Mouse (Mus musculus) right cerebral cortex, adult 2 months (tissue): ENCODE measurements at regions not wholly inside any gene's neighbourhood (a gene's known extent, or its start where the extent isn't known, plus 50 kb on each side); places are given as distances from the start of the nearest gene placed in this dataset.
"Not testable (repeated sequence)": the region's sequence is repeated elsewhere in the genome, so short reads cannot be mapped to it uniquely, and the experiment has no call there.

ENCODE experiments used
- DNase-seq, 2 experiments: peaks; one replicate each; pipeline ENCODE4 v3.0.0; 2021 to 2022; ENCODE audit warnings: low spot score in 2 of 2

- no peak for DNase-seq
Measured at GRCm38 (mm10) chr19:27028834-27029233, 143.2 kb downstream of the Gm815 start.

DNA sequence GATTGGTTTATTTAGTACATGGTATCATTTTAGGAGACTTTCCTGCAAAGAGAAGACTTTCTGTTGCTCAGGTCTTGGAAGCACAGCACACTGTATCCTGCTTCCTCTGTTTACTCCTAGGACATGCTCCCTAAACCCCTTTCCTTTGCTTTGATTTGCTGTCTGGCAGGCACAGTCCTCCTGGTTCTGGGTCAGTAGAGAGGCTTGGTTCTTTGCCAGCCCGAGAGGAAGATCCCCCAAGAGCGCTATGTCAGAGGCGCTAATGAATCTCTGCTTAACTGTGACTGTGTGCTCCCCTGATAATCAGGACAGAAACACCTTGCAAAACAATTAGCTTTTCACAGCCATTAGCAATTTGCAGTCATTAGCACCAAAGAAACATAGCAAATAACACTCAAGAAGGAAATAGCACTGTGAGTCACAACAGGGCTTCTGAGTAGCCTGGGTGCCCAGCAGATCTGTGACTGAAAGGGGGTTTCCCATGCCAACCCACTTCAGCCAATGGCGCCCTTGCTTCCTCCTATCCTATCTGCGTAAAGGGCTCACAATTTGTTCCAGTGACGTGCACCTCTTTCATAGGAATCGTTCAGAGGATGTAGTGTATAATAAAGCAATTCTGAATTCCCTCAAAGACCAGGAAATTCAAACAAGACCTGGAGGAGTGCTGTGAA lies 145.5 kb downstream of the Gm815 start:
- DNase-seq: peak in 1 of 2 experiments; percentile 11

DNA sequence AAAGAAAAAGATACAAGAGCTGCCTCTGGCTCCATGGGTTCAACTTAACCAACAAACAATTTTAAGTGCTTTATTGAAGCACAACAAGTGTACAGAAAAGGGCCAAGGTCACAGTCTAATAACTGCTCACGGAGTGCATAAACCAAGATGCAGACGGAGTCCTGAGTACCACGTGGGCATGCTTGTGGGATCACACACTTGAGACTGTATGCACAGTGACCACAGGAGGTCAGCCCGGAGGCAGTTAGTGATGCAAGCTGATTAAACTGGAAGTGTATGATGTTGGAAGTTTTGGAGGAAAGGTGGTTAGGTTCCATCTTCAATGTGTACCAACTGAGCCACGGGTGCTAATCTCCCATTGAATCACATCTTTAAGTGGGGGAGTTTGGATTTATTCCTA lies 146.9 kb downstream of the Gm815 start:
- no peak for DNase-seq

GRCm38 (mm10) chr19:27038298-27038697 lies 152.6 kb downstream of the Gm815 start:
- DNase-seq: no peak

GRCm38 (mm10) chr19:27040321-27041025 lies 154.8 kb downstream of the Gm815 start:
- no peak for DNase-seq

- DNase-seq: peak; percentile 80 to 83
Measured at GRCm38 (mm10) chr19:27066449-27067181, 149.7 kb upstream of the Vldlr start.

DNA sequence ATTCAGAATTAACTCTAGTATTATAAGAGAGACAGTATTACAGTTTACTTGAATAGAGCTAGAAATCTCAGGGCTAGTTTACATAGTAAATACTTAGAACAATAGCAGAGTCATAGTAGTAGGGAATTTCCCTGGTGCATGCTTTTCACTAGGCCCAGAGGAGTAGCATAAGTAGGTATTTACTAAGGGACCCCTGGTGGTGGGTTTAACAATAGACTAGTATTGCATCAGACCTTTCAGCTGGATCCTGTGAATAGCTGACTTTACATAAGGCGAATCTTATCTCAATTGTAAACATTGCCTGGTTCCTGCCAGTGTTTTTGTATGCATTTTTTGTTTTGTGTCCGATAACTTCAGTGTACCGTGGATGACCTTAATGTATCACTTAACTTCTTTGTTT lies 143.0 kb upstream of the Vldlr start:
- DNase-seq: no peak

DNA sequence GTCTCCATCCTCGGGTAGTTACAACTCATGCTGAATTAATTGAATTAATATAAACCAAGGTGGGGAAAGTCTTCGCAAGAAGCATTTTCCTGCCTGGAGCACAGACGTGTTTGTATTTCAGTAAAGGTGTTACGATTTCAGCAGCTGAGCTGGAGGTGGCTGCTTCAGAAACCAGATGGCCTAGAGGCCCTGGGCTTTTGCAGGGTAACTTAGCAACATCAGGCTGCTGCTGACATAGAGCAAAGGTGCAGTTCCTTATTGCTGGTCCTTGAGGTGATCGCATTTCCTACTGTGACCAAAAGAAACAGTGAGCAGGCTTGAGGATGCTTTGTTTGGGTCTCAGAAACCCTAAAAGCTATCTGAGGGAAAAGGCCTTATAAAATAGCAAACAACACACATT lies 141.3 kb upstream of the Vldlr start:
- no peak for DNase-seq

- peak; percentile 11 to 31 for DNase-seq
Measured at GRCm38 (mm10) chr19:27076920-27077512, 139.3 kb upstream of the Vldlr start.

- no peak for DNase-seq
Measured at GRCm38 (mm10) chr19:27087344-27087743, 128.9 kb upstream of the Vldlr start.

DNA sequence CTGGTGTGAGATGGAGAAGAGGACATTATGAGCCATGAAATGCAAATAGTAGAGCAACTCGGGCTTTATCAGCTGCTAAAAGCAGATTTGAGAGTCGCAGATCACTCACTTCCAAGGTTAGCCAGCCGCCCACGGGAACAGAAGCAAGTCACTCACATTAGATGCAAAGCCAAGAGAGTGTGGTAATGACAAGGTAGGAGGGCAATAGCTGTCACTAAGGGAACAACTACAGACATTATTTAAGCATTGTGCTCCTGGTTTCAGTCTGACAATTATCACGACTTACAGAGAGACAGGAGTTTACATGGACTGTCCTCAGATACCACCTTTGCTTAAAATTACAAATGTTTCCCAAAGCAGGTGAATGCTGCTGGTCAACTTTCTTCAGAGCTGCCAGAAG lies 128.5 kb upstream of the Vldlr start:
- no peak for DNase-seq

GRCm38 (mm10) chr19:27089099-27089498 lies 127.2 kb upstream of the Vldlr start:
- DNase-seq: no peak

DNA sequence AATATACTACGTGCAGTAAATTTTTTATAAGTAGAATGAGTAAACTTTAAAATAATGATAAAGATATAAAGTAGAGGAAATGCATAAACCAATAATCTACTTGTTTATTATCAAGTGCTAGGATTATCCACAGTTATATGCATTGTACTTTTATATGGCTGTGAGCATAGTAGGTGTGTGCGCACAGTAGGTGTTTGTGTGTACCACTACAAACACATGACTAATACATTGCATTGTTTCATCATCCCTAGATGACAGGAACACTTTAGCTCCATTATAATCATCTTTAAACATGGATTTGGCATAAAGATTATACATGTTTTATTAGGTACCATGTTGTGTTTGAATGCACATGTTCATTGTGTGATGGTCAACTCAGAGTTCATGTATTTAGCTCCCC lies 124.7 kb upstream of the Vldlr start:
- no peak for DNase-seq

DNA sequence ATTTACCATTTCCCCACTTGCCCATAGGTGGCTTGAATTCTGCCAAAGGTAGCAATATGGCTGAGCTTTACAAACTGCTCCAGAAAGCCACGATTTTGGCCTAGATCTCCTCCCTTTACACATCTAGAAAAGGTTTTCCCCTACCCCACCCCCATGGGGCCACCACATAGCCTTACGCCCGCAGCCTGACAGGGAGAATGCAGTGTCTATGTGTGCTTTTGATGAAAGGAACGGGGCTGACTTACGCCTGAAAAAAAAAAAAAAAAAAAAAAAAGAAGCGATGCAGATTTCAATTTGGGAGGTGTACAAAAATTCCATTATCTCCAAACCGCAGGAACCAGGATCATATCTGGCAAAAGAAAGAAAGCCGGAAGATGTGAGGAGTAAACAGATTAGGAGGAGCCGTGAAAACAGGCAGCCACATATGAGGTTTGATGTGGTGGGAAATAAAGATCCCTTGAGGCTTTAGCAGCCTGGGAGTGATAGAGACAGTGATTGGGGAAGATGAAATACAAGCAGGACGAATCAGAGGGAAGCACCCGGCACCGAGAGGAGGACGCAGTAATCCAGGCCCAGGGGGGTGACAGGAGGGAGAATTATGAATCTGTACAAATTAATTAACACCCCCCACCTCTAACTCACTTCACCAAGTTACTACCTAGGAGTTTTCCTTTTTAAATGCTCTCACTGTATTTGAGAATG lies 121.4 kb upstream of the Vldlr start:
- no peak for DNase-seq

DNA sequence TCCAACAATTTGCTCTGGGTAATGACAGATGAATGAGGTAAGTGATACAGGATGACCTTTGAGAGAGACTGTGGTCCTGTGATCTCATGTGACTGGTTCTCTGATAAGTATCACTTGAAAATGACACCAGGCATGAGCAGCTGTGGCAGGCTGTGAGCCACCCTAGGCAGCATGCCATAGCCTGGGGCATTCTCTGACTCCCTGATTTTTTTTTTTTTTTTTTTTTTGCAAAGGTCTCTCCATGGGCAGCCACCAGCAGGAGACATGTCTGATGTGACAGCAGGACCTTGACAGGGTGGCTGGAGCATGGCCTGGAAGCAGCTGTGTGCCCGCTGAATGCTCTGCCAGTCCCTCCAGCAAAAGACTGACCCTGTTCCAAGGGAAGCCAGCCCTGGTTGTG lies 116.4 kb upstream of the Vldlr start:
- no peak for DNase-seq

- no peak for DNase-seq
Measured at GRCm38 (mm10) chr19:27110437-27110836, 105.8 kb upstream of the Vldlr start.

DNA sequence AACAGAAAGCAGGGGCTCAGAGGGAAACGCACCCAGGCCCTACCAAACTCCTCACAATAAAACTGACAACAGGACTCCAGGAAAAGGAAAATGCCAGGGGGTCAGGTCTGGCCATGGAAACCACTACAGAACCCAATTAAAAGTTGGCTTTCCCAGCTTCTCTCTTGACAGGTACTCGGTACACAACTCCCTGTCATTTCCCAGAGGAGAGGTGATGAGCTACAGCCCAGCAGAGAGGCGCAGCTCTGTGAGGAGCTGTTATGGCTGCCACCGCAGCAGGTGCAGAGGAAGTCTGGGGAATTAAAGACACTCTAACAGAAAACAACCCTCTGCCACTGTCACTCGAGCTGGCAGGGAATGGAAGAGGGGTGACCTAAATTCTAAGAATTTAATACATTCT lies 95.4 kb upstream of the Vldlr start:
- no peak for DNase-seq

DNA sequence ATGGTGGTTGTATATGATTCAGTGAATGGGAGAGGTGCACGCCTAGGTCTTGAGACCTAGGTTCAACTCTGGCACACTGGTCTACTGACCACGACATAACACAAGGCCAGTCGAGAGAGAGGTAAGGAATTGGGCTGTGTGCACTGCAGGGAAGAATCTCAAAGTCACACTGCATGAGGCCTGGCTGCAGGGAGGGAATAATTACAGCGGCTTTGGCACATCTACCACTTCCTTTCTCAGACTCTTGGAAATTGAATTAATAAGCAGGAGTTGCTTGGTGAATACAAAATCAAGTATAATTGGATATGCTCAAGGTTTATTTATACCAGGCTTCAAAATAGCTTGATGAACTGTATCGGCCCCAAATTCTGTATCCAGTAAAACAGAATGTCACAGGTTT lies 93.9 kb upstream of the Vldlr start:
- DNase-seq: no peak

DNA sequence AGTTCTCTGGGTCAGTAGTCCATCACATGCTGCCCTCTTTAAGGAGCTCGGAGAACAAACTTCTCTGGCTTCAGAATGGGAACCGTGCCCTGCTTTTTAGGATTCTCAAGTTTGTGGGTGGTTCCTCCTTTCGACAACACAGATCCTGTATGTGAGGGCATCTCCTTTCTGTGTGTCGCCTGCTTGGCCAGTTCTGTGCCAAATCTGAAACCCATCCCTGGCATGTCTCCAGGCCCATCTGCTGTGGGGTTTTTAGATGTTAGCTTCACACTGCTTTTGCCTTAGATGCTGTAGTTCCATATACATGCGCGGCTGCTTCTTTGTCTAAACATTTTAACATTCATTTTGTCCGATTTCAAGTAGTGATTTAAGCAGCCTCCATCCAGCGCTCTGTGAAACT lies 93.0 kb upstream of the Vldlr start:
- DNase-seq: peak; percentile 85

GRCm38 (mm10) chr19:27123806-27124469 lies 92.3 kb upstream of the Vldlr start:
- peak in 1 of 2 experiments; percentile 32 for DNase-seq

- not testable (repeated sequence) for DNase-seq
Measured at GRCm38 (mm10) chr19:27128501-27128900, 87.8 kb upstream of the Vldlr start.
